14 mouse cellular contexts compared by ENCODE assay signal in genomic region chr7:110862751-110863289, GRCm38 (mm10). TPM values are rescaled to one million over a fixed set of nuclear protein-coding genes. Genes with fewer than 3 reads are reported as not detected.
A peak's percentile ranks its signal among the peaks of the same experiment; 100 is the strongest.
DNase-seq lines count a peak whose midpoint lies in the region; ATAC-seq lines count a peak whose summit lies in the region.
"Had no signal": no experiment of that assay in that cellular context is flagged by ENCODE, and none has a peak within 500 bp of the region (broad histone marks: within the 10 kb centered on the region; RNA-seq: fewer than 3 reads in every experiment).

Gene Lyve1 (minus strand): TSS chr7:110863239.

- no peak within 1 kb of the TSS for H3K4me3 ChIP-seq in liver, embryonic 11.5 days (ENCODE audit: low read depth, low read length)
- H3K4me3 ChIP-seq: forebrain, embryonic 13.5 days; myocyte had no signal

- DNase-seq in gastrocnemius, postnatal 4 days (ENCODE audit: low spot score in 2 of 2), result no peak
- no peak for DNase-seq in gastrocnemius, postnatal 36 days
- no peak for DNase-seq in gonadal fat pad, adult 2 months (ENCODE audit: low read depth)
- DNase-seq in liver, embryonic 11.5 days (ENCODE audit: low spot score), result no peak
- peak; percentile 69 for DNase-seq in lung, postnatal 25 days (ENCODE audit: low spot score)
- DNase-seq in kidney, postnatal 14 days, result no peak
- DNase-seq: embryo, embryonic 11 days had no signal

- no peak within 1 kb of the TSS for H3K4me2 ChIP-seq in liver, embryonic 11.5 days
- H3K4me2 ChIP-seq: forebrain, embryonic 13.5 days; hindbrain, embryonic 14.5 days had no signal

- intact Hi-C loops in gastrocnemius, postnatal 36 days (cut with DNase I), result no loop called here

- H3K27me3 ChIP-seq in liver, embryonic 11.5 days (replicated peaks; ENCODE audit: control insufficient read depth, insufficient read depth, low read length), result no peaks in the 10 kb centered on the region
- H3K27me3 ChIP-seq: forebrain, embryonic 13.5 days had no signal

- H3K9ac ChIP-seq in liver, embryonic 11.5 days (ENCODE audit: low read depth, low read length), result no peak within 1 kb of the TSS
- H3K9ac ChIP-seq: forebrain, embryonic 13.5 days; hindbrain, embryonic 14.5 days had no signal

- no peaks in the 10 kb centered on the region for H3K36me3 ChIP-seq in liver, embryonic 11.5 days (ENCODE audit: control insufficient read depth, insufficient read depth, low read length)

- WGBS in liver, embryonic 11.5 days, result 56% methylated on average over 12 of the region's 12 CpGs

- no peaks in the 10 kb centered on the region for H3K9me3 ChIP-seq in liver, embryonic 11.5 days (ENCODE audit: control insufficient read depth, low read length)
- H3K9me3 ChIP-seq: forebrain, embryonic 13.5 days had no signal

- no peak within 1 kb of the TSS for H3K27ac ChIP-seq in liver, embryonic 11.5 days (ENCODE audit: low read depth, low read length)
- H3K27ac ChIP-seq: forebrain, embryonic 13.5 days; hindbrain, embryonic 14.5 days; macrophage had no signal

- ATAC-seq in liver, embryonic 11.5 days (replicated peaks; ENCODE audit: low FRiP score), result no peak; the same call in 1 of the 2 replicates
- no peak for ATAC-seq in activated CD4-positive, CD25-positive, alpha-beta regulatory T cell, adult 4 months
- no peak for ATAC-seq in cerebellum, adult (ENCODE audit: insufficient number of reproducible peaks, low FRiP score, low TSS enrichment)
- ATAC-seq: CD4-positive, CD25-positive, alpha-beta regulatory T cell, adult 4 months; forebrain, embryonic 13.5 days had no signal

- H3K4me1 ChIP-seq in liver, embryonic 11.5 days (replicated peaks; ENCODE audit: control insufficient read depth, insufficient read depth, low read length), result peaks cover 16% of the 10 kb centered on the region; the same call in 1 of the 2 replicates

RNA-seq across cellular contexts. Expression of gene Lyve1, which starts in this region (rescaled TPM):
- 10 to 100 TPM; 28.5 to 32.2 TPM for total RNA-seq in gastrocnemius, postnatal 4 days (2021)
- total RNA-seq in gastrocnemius, postnatal 36 days (2021), result 1 to 10 TPM; 4.5 to 8.0 TPM
- 14.1 and 33.2 TPM in 2 replicates for polyA plus RNA-seq in gonadal fat pad, adult 2 months (2012; rRNA removed)
- polyA plus RNA-seq in liver, embryonic 11.5 days (2014; fragmentation: Nextera tagmentation; extraction: Ambion mirVana), result 25.7 and 26.9 TPM in 2 replicates
- polyA plus RNA-seq in activated CD4-positive, CD25-positive, alpha-beta regulatory T cell, adult 4 months (2017; shearing (Covaris generic)), result not detected
- polyA plus RNA-seq: CD4-positive, CD25-positive, alpha-beta regulatory T cell, adult 4 months; myocyte had no signal

Comparison
In these comparisons a context has a peak if more than half of its experiments do, and no peak if none do; other contexts are left out.
1. RNA of gene Lyve1 (polyA plus RNA-seq): 14.1 to 33.2 TPM in gonadal fat pad, adult 2 months and 25.7 to 26.9 TPM in liver, embryonic 11.5 days; not detected in activated CD4-positive, CD25-positive, alpha-beta regulatory T cell, adult 4 months; every median in the first group is over 10 times any median in the second.